Mouse (Mus musculus) limb, embryonic 12.5 days (tissue): ENCODE data around the gene Adap2. TPM values are rescaled to one million over a fixed set of nuclear protein-coding genes. Genes with fewer than 3 reads are reported as not detected.
"Not testable (repeated sequence)": the region's sequence is repeated elsewhere in the genome, so short reads cannot be mapped to it uniquely, and the experiment has no call there.

ENCODE experiments used
- ATAC-seq: fragments of 200-750 bp; cut with Nextera tagmentation; 2 replicates; pipeline ENCODE4 v1.8.0; 2017; ENCODE audit warnings: low read depth, moderate TSS enrichment; ENCODE audit not compliant: insufficient number of reproducible peaks, insufficient read depth, low FRiP score, low TSS enrichment
- H3K27ac ChIP-seq: fragments of 300-500 bp; sonication (generic); 2 replicates; pipeline ENCODE4 v1.5.1; 2016; ENCODE audit warnings: mild to moderate bottlenecking, moderate library complexity
- H3K27me3 ChIP-seq: fragments of 300-500 bp; sonication (generic); 2 replicates; pipeline ENCODE4 v1.6.1; 2016; ENCODE audit warnings: mild to moderate bottlenecking, moderate library complexity
- H3K36me3 ChIP-seq: fragments of 300-500 bp; sonication (generic); 2 replicates; pipeline ENCODE4 v1.6.1; 2016; ENCODE audit warnings: mild to moderate bottlenecking, moderate library complexity
- H3K4me1 ChIP-seq: fragments of 300-500 bp; sonication (generic); replicated peaks from 2 replicates; pipeline ENCODE4 v1.6.1; 2016
- H3K4me2 ChIP-seq: fragments of 300-500 bp; sonication (generic); 2 replicates; pipeline ENCODE4 v1.6.1; 2016; ENCODE audit warnings: mild to moderate bottlenecking, moderate library complexity
- H3K4me3 ChIP-seq: fragments of 300-500 bp; sonication (generic); replicated peaks from 2 replicates; pipeline ENCODE4 v1.5.1; 2016; ENCODE audit warnings: mild to moderate bottlenecking
- H3K9ac ChIP-seq: fragments of 300-500 bp; sonication (generic); replicated peaks from 2 replicates; pipeline ENCODE4 v1.6.1; 2016; ENCODE audit warnings: mild to moderate bottlenecking, moderate library complexity
- H3K9me3 ChIP-seq: fragments of 300-500 bp; sonication (generic); 2 replicates; pipeline ENCODE4 v1.6.1; 2016; ENCODE audit warnings: mild to moderate bottlenecking, moderate library complexity
- WGBS: fragments of 180-500 bp; shearing (Covaris S2); methylation state at CpG from one replicate; pipeline ENCODE4 v1.1.7; 2016; 5-methylcytosine and 5-hydroxymethylcytosine counted together
- polyA plus RNA-seq: library from polyadenylated mRNA; unstranded; fragments of >200 nt; fragmentation: Nextera tagmentation; extraction: Ambion mirVana; gene quantifications from 2 replicates; pipeline ENCODE4 v1.2.1, GENCODE M21; 2016

Adap2 gene
- polyA plus RNA-seq, 1 experiment from 2014 or later: 0.45 TPM

- ATAC-seq: no peak
- no peak overlapping the region for H3K9ac ChIP-seq
- 74% methylated on average over 6 of the region's 6 CpGs for WGBS
Observed at GRCm38 (mm10) chr11:80147748-80148147, 6.2 kb upstream of the Adap2 start.

GRCm38 (mm10) chr11:80148313-80148712, 5.6 kb upstream of the Adap2 start:
- H3K27me3 ChIP-seq: peaks cover 19% of the 10 kb centered on the region
- no peak overlapping the region for H3K9ac ChIP-seq
- 19% methylated on average over 1 of the region's 1 CpGs for WGBS
- no peak for ATAC-seq
- no peaks in the 10 kb centered on the region for H3K4me1 ChIP-seq
- no peaks in the 10 kb centered on the region for H3K9me3 ChIP-seq
- H3K36me3 ChIP-seq: no peaks in the 10 kb centered on the region
- no peak overlapping the region for H3K4me2 ChIP-seq
- no peak overlapping the region for H3K27ac ChIP-seq
- no peak overlapping the region for H3K4me3 ChIP-seq

More at GRCm38 (mm10) chr11:80147748-80148147, 6.2 kb upstream of the Adap2 start:
- Histone ChIP-seq H3K27ac (no peak overlapping the region), H3K4me2 (no peak overlapping the region), H3K4me3 (no peak overlapping the region), H3K36me3 (no peaks in the 10 kb centered on the region), H3K9me3 (no peaks in the 10 kb centered on the region), H3K27me3 (peaks cover 13% of the 10 kb centered on the region), H3K4me1 (peaks cover 4% of the 10 kb centered on the region)

GRCm38 (mm10) chr11:80148974-80149373, 4.9 kb upstream of the Adap2 start:
- H3K27ac ChIP-seq, H3K4me3 ChIP-seq, H3K9ac ChIP-seq, H3K4me1 ChIP-seq, H3K4me2 ChIP-seq, H3K36me3 ChIP-seq, ATAC-seq, H3K9me3 ChIP-seq: not testable (repeated sequence)
- peaks cover 25% of the 10 kb centered on the region for H3K27me3 ChIP-seq
- WGBS: 65% methylated on average over 2 of the region's 4 CpGs

- H3K9ac ChIP-seq: no peak overlapping the region
- no peak overlapping the region for H3K4me2 ChIP-seq
- H3K36me3 ChIP-seq: no peaks in the 10 kb centered on the region
- H3K4me1 ChIP-seq: peaks cover 7% of the 10 kb centered on the region
- H3K4me3 ChIP-seq: no peak overlapping the region
- no peak for ATAC-seq
- peaks cover 31% of the 10 kb centered on the region for H3K27me3 ChIP-seq
- no peaks in the 10 kb centered on the region for H3K9me3 ChIP-seq
- 78% methylated on average over 8 of the region's 8 CpGs for WGBS
- no peak overlapping the region for H3K27ac ChIP-seq
Observed at GRCm38 (mm10) chr11:80149412-80150023, 4.4 kb upstream of the Adap2 start.

DNA sequence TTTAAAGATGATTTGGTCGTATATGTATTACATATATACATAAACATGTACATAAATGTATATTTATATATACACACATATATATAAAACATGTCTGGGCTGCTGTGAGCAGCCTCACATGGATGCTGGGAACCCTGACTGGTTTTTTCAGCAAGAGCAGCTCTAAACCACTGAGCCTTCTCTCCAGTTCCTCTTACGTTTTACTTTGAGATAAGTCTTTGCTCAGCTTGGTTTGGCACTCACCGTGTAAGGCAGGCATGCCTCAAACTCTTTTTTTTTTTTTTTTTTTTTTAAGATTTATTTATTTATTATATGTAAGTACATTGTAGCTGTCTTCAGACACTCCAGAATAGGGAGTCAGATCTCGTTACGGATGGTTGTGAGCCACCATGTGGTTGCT, 3.3 kb upstream of the Adap2 start:
- Histone ChIP-seq H3K27me3 (peaks cover 41% of the 10 kb centered on the region), H3K36me3 (no peaks in the 10 kb centered on the region), H3K4me3 (no peak overlapping the region), H3K9ac (no peak overlapping the region), H3K4me1 (peaks cover 7% of the 10 kb centered on the region), H3K27ac (no peak overlapping the region), H3K9me3 (no peaks in the 10 kb centered on the region), H3K4me2 (no peak overlapping the region)
- no peak for ATAC-seq
- WGBS: 85% methylated on average over 5 of the region's 5 CpGs

DNA sequence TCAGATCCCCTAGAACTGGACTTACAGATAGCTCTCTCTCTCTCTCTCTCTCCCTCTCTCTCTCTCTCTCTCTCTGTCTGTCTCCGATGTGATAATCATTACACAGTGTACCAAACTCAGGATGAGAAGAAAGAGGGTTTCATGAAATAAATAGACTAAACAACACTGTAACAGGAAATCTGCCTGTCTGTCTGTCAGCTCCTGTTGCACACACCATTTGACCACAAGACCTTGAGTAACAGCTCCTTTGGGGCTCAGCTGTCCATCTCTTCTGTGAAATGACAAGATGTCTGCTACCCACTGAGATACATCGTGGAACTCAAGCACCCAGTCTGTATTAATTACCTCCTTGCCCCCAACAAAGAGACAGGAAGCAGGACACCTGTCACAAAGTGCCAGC, 2.4 kb upstream of the Adap2 start:
- Histone ChIP-seq H3K4me1 (peaks cover 7% of the 10 kb centered on the region), H3K36me3 (no peaks in the 10 kb centered on the region), H3K27ac (no peak overlapping the region), H3K4me3 (no peak overlapping the region), H3K9me3 (no peaks in the 10 kb centered on the region), H3K9ac (no peak overlapping the region), H3K4me2 (no peak overlapping the region), H3K27me3 (peaks cover 51% of the 10 kb centered on the region)
- ATAC-seq: no peak
- WGBS: 72% methylated on average over 2 of the region's 2 CpGs

GRCm38 (mm10) chr11:80152376-80152775, 1.5 kb upstream of the Adap2 start:
- no peaks in the 10 kb centered on the region for H3K9me3 ChIP-seq
- peaks cover 7% of the 10 kb centered on the region for H3K4me1 ChIP-seq
- H3K4me2 ChIP-seq: no peak overlapping the region
- no peak overlapping the region for H3K4me3 ChIP-seq
- H3K27ac ChIP-seq: no peak overlapping the region
- no peak overlapping the region for H3K9ac ChIP-seq
- 77% methylated on average over 8 of the region's 8 CpGs for WGBS
- H3K36me3 ChIP-seq: no peaks in the 10 kb centered on the region
- H3K27me3 ChIP-seq: peaks cover 59% of the 10 kb centered on the region
- no peak for ATAC-seq

DNA sequence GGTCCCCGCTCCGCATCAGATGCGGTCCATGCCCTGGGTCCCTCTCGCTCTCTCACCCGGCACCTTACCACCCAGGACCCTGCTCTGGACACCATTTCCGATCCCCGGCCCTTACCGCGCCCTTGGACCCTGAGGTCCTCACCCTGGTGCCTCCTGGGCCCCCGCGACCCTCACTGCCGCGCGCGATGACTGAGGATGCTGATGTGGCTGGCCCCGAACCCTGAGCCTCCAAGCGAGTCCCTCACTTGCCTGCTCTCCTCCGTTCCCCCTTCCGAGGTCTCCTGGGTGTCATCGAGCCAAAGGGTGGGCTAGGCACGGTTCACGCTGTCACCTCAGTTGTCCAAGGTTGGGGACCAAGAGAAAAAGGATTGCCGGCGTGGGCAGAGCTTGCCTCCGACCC, 596 bp downstream of the Adap2 start:
- ATAC-seq: no peak
- WGBS: 29% methylated on average over 25 of the region's 25 CpGs
- peak overlapping the region; percentile 51 for H3K9ac ChIP-seq

DNA sequence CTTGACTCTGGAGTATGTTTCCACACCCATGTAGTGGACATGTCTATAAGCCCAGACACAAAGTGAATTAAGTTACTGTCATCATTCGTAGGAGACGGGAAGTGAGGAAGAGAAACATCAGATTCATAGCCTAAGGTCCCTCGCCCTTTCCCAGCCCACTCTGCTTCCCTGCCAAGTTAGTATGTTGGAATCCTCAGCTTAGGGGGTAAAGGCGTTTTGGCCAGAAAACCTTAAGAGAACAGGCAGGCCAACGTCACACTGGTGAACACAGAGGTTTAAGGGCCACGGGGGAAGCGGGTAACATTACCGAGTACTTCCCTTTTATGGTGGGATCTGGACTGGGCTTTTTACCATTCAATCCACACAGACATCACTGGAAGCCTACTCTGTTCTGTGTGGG, 1.6 kb downstream of the Adap2 start:
- Histone ChIP-seq H3K27me3 (peaks cover 72% of the 10 kb centered on the region), H3K4me2 (no peak overlapping the region), H3K27ac (no peak overlapping the region), H3K9me3 (no peaks in the 10 kb centered on the region), H3K9ac (no peak overlapping the region), H3K4me1 (peaks cover 7% of the 10 kb centered on the region), H3K4me3 (no peak overlapping the region), H3K36me3 (no peaks in the 10 kb centered on the region)
- 85% methylated on average over 8 of the region's 8 CpGs for WGBS
- ATAC-seq: no peak

More for the DNA sequence above, 596 bp downstream of the Adap2 start:
- H3K4me3 ChIP-seq: peak overlapping the region; percentile 51
- H3K4me2 ChIP-seq: peak overlapping the region; percentile 76
- H3K36me3 ChIP-seq: no peaks in the 10 kb centered on the region
- H3K4me1 ChIP-seq: peaks cover 7% of the 10 kb centered on the region
- no peak overlapping the region for H3K27ac ChIP-seq
- H3K27me3 ChIP-seq: peaks cover 72% of the 10 kb centered on the region
- no peaks in the 10 kb centered on the region for H3K9me3 ChIP-seq

DNA sequence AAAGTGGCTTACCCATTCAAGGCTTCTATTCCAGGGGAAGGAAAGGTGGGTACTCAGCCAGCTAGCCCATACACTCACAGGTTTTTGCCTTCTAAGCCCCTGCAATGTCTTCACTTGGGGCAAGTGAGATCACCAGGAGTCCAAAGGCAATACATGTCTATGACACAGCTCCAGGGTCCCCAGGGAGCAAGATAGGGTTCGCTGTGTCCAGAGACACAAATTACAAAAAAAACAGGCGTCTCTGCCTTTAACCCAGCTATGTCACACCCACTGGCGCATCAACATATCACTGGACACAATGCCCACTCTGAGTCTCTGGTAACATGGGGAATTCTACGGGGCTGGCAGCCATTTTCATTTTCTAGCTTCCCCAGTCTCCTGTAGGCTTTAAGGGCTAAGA, 2.1 kb downstream of the Adap2 start:
- Histone ChIP-seq H3K36me3 (no peaks in the 10 kb centered on the region), H3K27me3 (peaks cover 72% of the 10 kb centered on the region), H3K4me2 (no peak overlapping the region), H3K4me3 (no peak overlapping the region), H3K27ac (no peak overlapping the region), H3K4me1 (peaks cover 7% of the 10 kb centered on the region), H3K9ac (no peak overlapping the region), H3K9me3 (no peaks in the 10 kb centered on the region)
- 88% methylated on average over 4 of the region's 4 CpGs for WGBS
- no peak for ATAC-seq

DNA sequence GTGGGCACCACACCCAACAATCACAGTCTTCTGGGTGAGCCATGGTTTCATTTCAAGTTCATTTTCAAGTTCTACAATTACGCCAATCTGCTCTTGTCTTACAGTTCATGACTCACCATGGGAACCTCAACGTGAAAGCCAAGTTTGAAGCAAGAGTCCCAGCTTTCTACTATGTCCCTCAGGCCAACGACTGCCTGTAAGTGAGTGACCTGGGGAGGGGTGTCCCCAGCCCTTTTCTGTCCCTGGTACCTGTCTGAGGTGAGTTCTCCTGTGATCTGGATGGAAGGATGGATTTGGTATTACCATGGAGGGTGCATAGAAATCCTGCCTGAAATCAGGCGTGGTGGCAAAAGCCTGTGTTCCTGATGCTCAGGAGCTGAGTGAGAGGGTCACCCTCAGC, 2.9 kb downstream of the Adap2 start:
- Histone ChIP-seq H3K4me3 (no peak overlapping the region), H3K27ac (no peak overlapping the region), H3K4me1 (peaks cover 7% of the 10 kb centered on the region), H3K27me3 (peaks cover 68% of the 10 kb centered on the region), H3K9me3 (no peaks in the 10 kb centered on the region), H3K4me2 (no peak overlapping the region), H3K36me3 (no peaks in the 10 kb centered on the region), H3K9ac (no peak overlapping the region)
- 81% methylated on average over 4 of the region's 4 CpGs for WGBS
- no peak for ATAC-seq

GRCm38 (mm10) chr11:80159018-80159417, 5.1 kb downstream of the Adap2 start:
- no peaks in the 10 kb centered on the region for H3K9me3 ChIP-seq
- H3K27me3 ChIP-seq: peaks cover 46% of the 10 kb centered on the region
- H3K27ac ChIP-seq: no peak overlapping the region
- H3K4me1 ChIP-seq: peaks cover 5% of the 10 kb centered on the region
- H3K4me3 ChIP-seq: no peak overlapping the region
- ATAC-seq: no peak
- no peak overlapping the region for H3K9ac ChIP-seq
- H3K4me2 ChIP-seq: no peak overlapping the region
- WGBS: 84% methylated on average over 7 of the region's 7 CpGs
- no peaks in the 10 kb centered on the region for H3K36me3 ChIP-seq
